Mouse (Mus musculus) liver, embryonic 14.5 days (tissue): Measurements from ENCODE around the gene Fgf8.

Experiments used
- CTCF ChIP-seq: IDR thresholded peaks from 2 replicates; pipeline ENCODE4 v1.5.1; 2016; ENCODE audit warnings: antibody characterized with exemption, low read depth, control low read depth
- EP300 ChIP-seq: IDR thresholded peaks from 2 replicates; pipeline ENCODE4 v1.6.1; 2016; ENCODE audit warnings: antibody characterized with exemption, low read depth

- TF ChIP-seq CTCF: no peak
- no peak for TF ChIP-seq EP300
Measured at GRCm38 (mm10) chr19:45737208-45737845, 5.4 kb downstream of the Fgf8 start.
